Mouse (Mus musculus) lung, postnatal 0 days (tissue): Measurements from ENCODE around the gene Sbno2.

Experiments used
- CTCF ChIP-seq: IDR thresholded peaks from 2 replicates; pipeline ENCODE4 v1.5.1; 2016; ENCODE audit warnings: antibody characterized with exemption, mild to moderate bottlenecking
- EP300 ChIP-seq: IDR thresholded peaks from 2 replicates; pipeline ENCODE4 v1.6.1; 2016; ENCODE audit warnings: antibody characterized with exemption, mild to moderate bottlenecking, control low read depth

- TF ChIP-seq CTCF, result no peak
- no peak for TF ChIP-seq EP300
Observed at GRCm38 (mm10) chr10:80135641-80136040, 30.3 kb upstream of the Sbno2 start.
